Mouse (Mus musculus) CH12.LX (cell line): ENCODE measurements around the gene Anks1.

Experiments used
- CTCF ChIP-seq, 2 experiments: IDR thresholded peaks in 1 of 2; conservative IDR thresholded peaks in 1 of 2; 2 replicates each; pipeline ENCODE4 v1.5.1; 2011 to 2012; ENCODE audit warnings: low read depth in 2 of 2, low read length in 2 of 2, improper control_type of control experiment in 1 of 2, inconsistent platforms in 1 of 2, mild to moderate bottlenecking in 1 of 2, moderate library complexity in 1 of 2
- KAT2A ChIP-seq: IDR thresholded peaks from 2 replicates; pipeline ENCODE4 v1.6.1; 2012; ENCODE audit warnings: low read length, improper control_type of control experiment, inconsistent platforms; ENCODE audit not compliant: insufficient replicate concordance
- MAZ ChIP-seq: IDR thresholded peaks from 2 replicates; pipeline ENCODE4 v1.6.1; 2012; ENCODE audit warnings: low read depth, mild to moderate bottlenecking, inconsistent platforms, low read length, improper control_type of control experiment, moderate library complexity
- POLR2A ChIP-seq: IDR thresholded peaks from 2 replicates; pipeline ENCODE4 v1.6.1; 2011; ENCODE audit warnings: low read depth, mild to moderate bottlenecking, improper control_type of control experiment, low read length
- RCOR1 ChIP-seq: conservative IDR thresholded peaks from 2 replicates; pipeline ENCODE4 v1.6.1; 2012; ENCODE audit warnings: low read depth, mild to moderate bottlenecking, inconsistent platforms, low read length, improper control_type of control experiment
- SIN3A ChIP-seq: IDR thresholded peaks from 2 replicates; pipeline ENCODE4 v1.6.1; 2012; ENCODE audit warnings: low read length, improper control_type of control experiment, inconsistent platforms

DNA sequence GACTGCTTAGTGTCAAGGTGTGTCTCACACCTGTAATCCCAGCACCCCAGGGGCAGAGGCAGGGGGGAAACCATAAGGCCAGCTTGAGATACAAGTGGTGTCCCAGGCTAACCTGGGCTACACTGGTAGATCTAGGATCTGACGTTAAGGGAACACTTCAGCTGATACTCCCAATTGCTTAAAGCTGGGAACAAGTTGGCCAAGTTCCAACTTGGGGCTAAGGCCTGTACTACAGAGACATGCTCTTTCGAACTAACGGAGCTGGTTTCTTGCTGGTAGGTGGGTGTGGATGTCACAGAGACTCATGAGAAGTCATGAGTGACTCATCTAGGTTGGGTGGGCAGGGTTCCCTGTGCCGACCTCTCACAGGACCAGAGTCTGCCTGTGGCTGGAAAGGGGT, 158.2 kb downstream of the Anks1 start:
- TF ChIP-seq SIN3A (no peak), MAZ (no peak), CTCF (conservative IDR thresholded peaks at IDR 0.05 in 1 of 2, IDR thresholded peaks at IDR 0.05 in 1 of 2; ENCODE audit: low read depth in 2 of 2, low read length in 2 of 2) (no peak), KAT2A (no peak), RCOR1 (no peak), POLR2A (no peak)
